Mouse (Mus musculus) urinary bladder, postnatal 36 days (tissue): ENCODE results near the gene Vmn2r112.
"Not testable (repeated sequence)": the region's sequence is repeated elsewhere in the genome, so short reads cannot be mapped to it uniquely, and the experiment has no call there.

Source experiments
- DNase-seq, 2 experiments: peaks; one replicate each; pipeline ENCODE4 v3.0.0; 2022; ENCODE audit warnings: low spot score in 2 of 2, mixed read lengths in 1 of 2

The Vmn2r112 gene

GRCm38 (mm10) chr17:22600651-22601050 is at the start of gene Vmn2r112:
Gene Vmn2r112 (plus strand): TSS chr17:22600951.
- DNase-seq: not testable (repeated sequence)

- DNase-seq: not testable (repeated sequence)
Observed at GRCm38 (mm10) chr17:22573382-22573781, 27.4 kb upstream of the Vmn2r112 start, which contains the start of gene Vmn2r111. Gene Vmn2r111 (minus strand): TSS chr17:22573482.

GRCm38 (mm10) chr17:22630646-22631045 is 29.9 kb downstream of the Vmn2r112 start:
- no peak for DNase-seq
